Mouse (Mus musculus) midbrain, embryonic 12.5 days (tissue): Measurements from ENCODE around the gene Rasgrf2. TPM values are rescaled to one million over a fixed set of nuclear protein-coding genes. Genes with fewer than 3 reads are reported as not detected.

Experiments used
- ATAC-seq: fragments of 200-750 bp; cut with Nextera tagmentation; 2 replicates; pipeline ENCODE4 v1.8.0; 2017; ENCODE audit warnings: low read depth, moderate TSS enrichment, moderate library complexity; ENCODE audit not compliant: low FRiP score
- H3K27ac ChIP-seq: fragments of 300-500 bp; sonication (generic); replicated peaks from 2 replicates; pipeline ENCODE4 v1.5.1; 2016; ENCODE audit warnings: mild to moderate bottlenecking
- H3K27me3 ChIP-seq: fragments of 300-500 bp; sonication (generic); 2 replicates; pipeline ENCODE4 v1.6.1; 2016; ENCODE audit warnings: mild to moderate bottlenecking
- H3K36me3 ChIP-seq: fragments of 300-500 bp; sonication (generic); 2 replicates; pipeline ENCODE4 v1.6.1; 2016
- H3K4me1 ChIP-seq: fragments of 300-500 bp; sonication (generic); 2 replicates; pipeline ENCODE4 v1.6.1; 2016
- H3K4me2 ChIP-seq: fragments of 300-500 bp; sonication (generic); replicated peaks from 2 replicates; pipeline ENCODE4 v1.6.1; 2016; ENCODE audit warnings: mild to moderate bottlenecking, moderate library complexity
- H3K4me3 ChIP-seq: fragments of 300-500 bp; sonication (generic); 2 replicates; pipeline ENCODE4 v1.5.1; 2016; ENCODE audit warnings: mild to moderate bottlenecking
- H3K9ac ChIP-seq: fragments of 300-500 bp; sonication (generic); replicated peaks from 2 replicates; pipeline ENCODE4 v1.6.1; 2016; ENCODE audit warnings: mild to moderate bottlenecking, moderate library complexity
- H3K9me3 ChIP-seq: fragments of 300-500 bp; sonication (generic); 2 replicates; pipeline ENCODE4 v1.6.1; 2016; ENCODE audit warnings: mild to moderate bottlenecking
- WGBS: fragments of 180-500 bp; shearing (Covaris S2); methylation state at CpG from one replicate; pipeline ENCODE4 v1.1.7; 2016; 5-methylcytosine and 5-hydroxymethylcytosine counted together
- polyA plus RNA-seq: library from polyadenylated mRNA; unstranded; fragments of >200 nt; fragmentation: Nextera tagmentation; extraction: Ambion mirVana; gene quantifications from 2 replicates; pipeline ENCODE4 v1.2.1, GENCODE M21; 2016

Gene Rasgrf2
- polyA plus RNA-seq, 1 experiment from 2014 or later: 0.37 TPM

GRCm38 (mm10) chr13:92104259-92104658 lies 27.2 kb downstream of the Rasgrf2 start:
- Histone ChIP-seq H3K4me2 (no peak overlapping the region), H3K9ac (no peak overlapping the region), H3K4me1 (no peaks in the 10 kb centered on the region), H3K27me3 (no peaks in the 10 kb centered on the region), H3K27ac (no peak overlapping the region), H3K4me3 (no peak overlapping the region), H3K36me3 (no peaks in the 10 kb centered on the region), H3K9me3 (no peaks in the 10 kb centered on the region)
- 82% methylated on average over 7 of the region's 7 CpGs for WGBS
- no peak for ATAC-seq

- H3K27ac ChIP-seq: no peak overlapping the region
- no peak for ATAC-seq
These were observed 33.0 kb downstream of the Rasgrf2 start for GRCm38 (mm10) chr13:92098484-92098883.

GRCm38 (mm10) chr13:92095131-92096090 lies 36.0 kb downstream of the Rasgrf2 start:
- Histone ChIP-seq H3K4me3 (no peak overlapping the region), H3K4me1 (no peaks in the 10 kb centered on the region), H3K4me2 (no peak overlapping the region), H3K36me3 (no peaks in the 10 kb centered on the region), H3K9me3 (no peaks in the 10 kb centered on the region), H3K27ac (no peak overlapping the region), H3K9ac (no peak overlapping the region), H3K27me3 (no peaks in the 10 kb centered on the region)
- WGBS: 74% methylated on average over 12 of the region's 12 CpGs
- ATAC-seq: no peak

More at GRCm38 (mm10) chr13:92098484-92098883, 33.0 kb downstream of the Rasgrf2 start:
- H3K4me1 ChIP-seq: no peaks in the 10 kb centered on the region
- H3K4me2 ChIP-seq: no peak overlapping the region
- H3K36me3 ChIP-seq: no peaks in the 10 kb centered on the region
- H3K4me3 ChIP-seq: no peak overlapping the region
- 75% methylated on average over 7 of the region's 7 CpGs for WGBS
- no peaks in the 10 kb centered on the region for H3K27me3 ChIP-seq
- H3K9me3 ChIP-seq: no peaks in the 10 kb centered on the region
- H3K9ac ChIP-seq: no peak overlapping the region

DNA sequence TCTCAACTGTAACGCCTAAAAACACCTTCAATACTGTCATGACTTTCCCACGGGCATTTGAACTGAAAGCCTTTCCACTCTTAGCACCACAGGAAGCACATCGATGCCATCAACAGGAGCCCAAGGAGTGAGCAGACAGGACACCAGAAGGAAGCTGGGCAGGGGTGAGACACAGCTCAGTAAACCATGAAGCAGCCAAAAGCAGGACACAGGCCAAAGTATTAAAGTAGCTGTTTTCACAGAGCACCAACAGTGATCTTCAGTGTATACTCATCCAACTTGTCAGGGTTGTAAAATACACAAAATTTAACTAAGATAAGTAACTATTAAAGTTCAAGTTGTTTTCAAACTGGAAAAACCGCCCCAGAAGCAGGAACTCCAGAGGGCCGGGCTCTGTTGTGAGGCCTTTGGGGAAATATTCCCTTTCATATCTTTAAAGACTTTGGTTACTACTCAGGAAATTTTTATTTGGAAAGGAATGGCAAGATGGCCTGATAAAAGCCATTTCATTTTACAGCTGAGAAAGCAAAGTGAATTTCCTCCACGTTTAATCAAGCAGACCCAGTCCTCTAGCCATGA lies 37.7 kb downstream of the Rasgrf2 start:
- no peaks in the 10 kb centered on the region for H3K9me3 ChIP-seq
- WGBS: 88% methylated on average over 6 of the region's 6 CpGs
- no peak overlapping the region for H3K9ac ChIP-seq
- H3K27me3 ChIP-seq: no peaks in the 10 kb centered on the region
- no peak for ATAC-seq
- no peak overlapping the region for H3K4me3 ChIP-seq
- H3K36me3 ChIP-seq: no peaks in the 10 kb centered on the region
- no peak overlapping the region for H3K4me2 ChIP-seq
- H3K4me1 ChIP-seq: no peaks in the 10 kb centered on the region
- H3K27ac ChIP-seq: no peak overlapping the region

GRCm38 (mm10) chr13:92073111-92073510 lies 58.3 kb downstream of the Rasgrf2 start:
- Histone ChIP-seq H3K27me3 (no peaks in the 10 kb centered on the region), H3K9ac (no peak overlapping the region), H3K9me3 (no peaks in the 10 kb centered on the region), H3K4me3 (no peak overlapping the region), H3K36me3 (no peaks in the 10 kb centered on the region), H3K4me1 (no peaks in the 10 kb centered on the region), H3K27ac (no peak overlapping the region), H3K4me2 (no peak overlapping the region)
- 84% methylated on average over 1 of the region's 1 CpGs for WGBS
- no peak for ATAC-seq

- H3K4me3 ChIP-seq: no peak overlapping the region
- ATAC-seq: no peak
These were observed 62.8 kb downstream of the Rasgrf2 start for GRCm38 (mm10) chr13:92068651-92069050.

GRCm38 (mm10) chr13:92067831-92068230 lies 63.6 kb downstream of the Rasgrf2 start:
- WGBS: 93% methylated on average over 2 of the region's 2 CpGs
- H3K9me3 ChIP-seq: no peaks in the 10 kb centered on the region
- H3K36me3 ChIP-seq: no peaks in the 10 kb centered on the region
- no peaks in the 10 kb centered on the region for H3K27me3 ChIP-seq
- H3K4me1 ChIP-seq: no peaks in the 10 kb centered on the region
- no peak overlapping the region for H3K4me3 ChIP-seq
- H3K9ac ChIP-seq: no peak overlapping the region
- no peak overlapping the region for H3K4me2 ChIP-seq
- ATAC-seq: no peak
- H3K27ac ChIP-seq: no peak overlapping the region

More at GRCm38 (mm10) chr13:92068651-92069050, 62.8 kb downstream of the Rasgrf2 start:
- no peak overlapping the region for H3K4me2 ChIP-seq
- H3K27ac ChIP-seq: no peak overlapping the region
- H3K9me3 ChIP-seq: no peaks in the 10 kb centered on the region
- no peaks in the 10 kb centered on the region for H3K36me3 ChIP-seq
- no peak overlapping the region for H3K9ac ChIP-seq
- H3K27me3 ChIP-seq: no peaks in the 10 kb centered on the region
- no peaks in the 10 kb centered on the region for H3K4me1 ChIP-seq

- H3K4me1 ChIP-seq: no peaks in the 10 kb centered on the region
- H3K4me3 ChIP-seq: no peak overlapping the region
- H3K36me3 ChIP-seq: no peaks in the 10 kb centered on the region
- no peak for ATAC-seq
- no peak overlapping the region for H3K27ac ChIP-seq
- 92% methylated on average over 12 of the region's 12 CpGs for WGBS
- no peaks in the 10 kb centered on the region for H3K27me3 ChIP-seq
- no peaks in the 10 kb centered on the region for H3K9me3 ChIP-seq
- H3K9ac ChIP-seq: no peak overlapping the region
- no peak overlapping the region for H3K4me2 ChIP-seq
These were observed 77.7 kb downstream of the Rasgrf2 start for GRCm38 (mm10) chr13:92053748-92054147.

- Histone ChIP-seq H3K4me1 (no peaks in the 10 kb centered on the region), H3K4me2 (no peak overlapping the region), H3K9ac (no peak overlapping the region), H3K4me3 (no peak overlapping the region), H3K27me3 (no peaks in the 10 kb centered on the region), H3K9me3 (no peaks in the 10 kb centered on the region), H3K27ac (no peak overlapping the region), H3K36me3 (no peaks in the 10 kb centered on the region)
- WGBS: 95% methylated on average over 3 of the region's 3 CpGs
- ATAC-seq: no peak
These were observed 78.5 kb downstream of the Rasgrf2 start for GRCm38 (mm10) chr13:92053001-92053400.

- WGBS: 74% methylated on average over 3 of the region's 3 CpGs
- no peak overlapping the region for H3K4me2 ChIP-seq
These were observed 80.2 kb downstream of the Rasgrf2 start for GRCm38 (mm10) chr13:92051216-92051615.

DNA sequence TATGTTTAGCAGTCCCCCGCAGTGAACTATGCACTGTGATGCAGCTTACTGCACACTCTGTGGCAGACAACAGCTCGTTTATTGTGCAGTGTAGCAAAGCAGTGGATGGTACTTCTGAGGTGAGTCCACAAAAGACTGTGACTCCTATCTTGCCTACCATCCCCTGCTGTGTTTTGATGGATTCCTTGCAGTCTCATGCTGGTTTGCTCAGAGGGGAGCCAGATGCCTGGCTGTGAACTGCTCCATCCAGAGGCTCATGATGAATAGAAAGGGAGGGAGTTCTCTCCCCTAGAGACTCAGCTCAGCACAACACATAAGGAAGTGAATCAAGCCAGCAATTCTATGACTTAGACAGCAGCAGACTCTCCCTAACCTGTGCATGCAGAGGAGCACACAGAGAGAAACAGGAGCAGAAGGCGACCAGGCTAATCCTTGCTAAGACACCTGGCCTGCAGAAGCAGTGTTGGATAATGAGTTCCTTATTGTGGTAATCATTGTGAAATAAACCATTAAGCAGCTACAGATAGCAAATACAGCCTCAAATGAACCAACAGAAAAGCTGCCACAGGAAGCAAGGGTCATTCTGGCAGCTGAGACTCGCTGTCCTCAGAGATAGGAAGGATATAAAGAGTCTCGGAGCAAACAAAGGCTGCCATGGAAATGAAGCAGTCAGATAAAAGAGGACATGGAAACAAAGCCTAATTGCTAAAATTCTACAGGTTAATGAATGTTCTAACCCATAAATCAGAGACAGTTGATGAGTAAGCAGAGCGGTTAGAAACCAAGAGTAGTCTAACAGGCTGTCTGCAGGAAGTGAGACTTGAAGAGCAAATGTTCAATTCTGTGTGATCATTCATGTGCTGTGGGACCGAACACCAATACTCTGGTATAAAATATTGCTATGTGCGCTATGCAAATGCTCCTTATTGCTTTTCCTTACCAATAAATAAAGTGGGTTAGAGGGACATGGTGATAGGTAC lies 89.6 kb downstream of the Rasgrf2 start:
- ATAC-seq: peak; percentile 84
- Histone ChIP-seq H3K4me3 (no peak overlapping the region), H3K9ac (no peak overlapping the region), H3K4me1 (peaks cover 12% of the 10 kb centered on the region; the same call in 1 of the 2 replicates), H3K9me3 (0 out of 2 replicates have a peak, but pooled peaks cover 2% of the 10 kb centered on the region), H3K4me2 (no peak overlapping the region), H3K36me3 (no peaks in the 10 kb centered on the region), H3K27ac (peak overlapping the region; percentile 31; the same call in 1 of the 2 replicates), H3K27me3 (no peaks in the 10 kb centered on the region)
- 45% methylated on average over 8 of the region's 8 CpGs for WGBS

More at GRCm38 (mm10) chr13:92051216-92051615, 80.2 kb downstream of the Rasgrf2 start:
- Histone ChIP-seq H3K9ac (no peak overlapping the region), H3K9me3 (no peaks in the 10 kb centered on the region), H3K27me3 (no peaks in the 10 kb centered on the region), H3K27ac (no peak overlapping the region), H3K4me3 (no peak overlapping the region), H3K36me3 (no peaks in the 10 kb centered on the region), H3K4me1 (no peaks in the 10 kb centered on the region)
- no peak for ATAC-seq
